Mouse (Mus musculus): ENCODE measurements around the gene Ifnz. TPM values are rescaled to one million over a fixed set of nuclear protein-coding genes. Genes with fewer than 3 reads are reported as not detected.

Ifnz gene
- polyA plus RNA-seq, 1 experiment from 2014 or later: 0.37 TPM

Other genes with a start within 250 kb of the Ifnz start
- not detected in 2 replicates for gene Ifna15, start 223.9 kb upstream of the Ifnz start, polyA plus RNA-seq (2015; fragmentation: Nextera tagmentation; extraction: Ambion mirVana)
- not detected in 2 replicates for gene Ifna14, start 210.3 kb upstream of the Ifnz start, polyA plus RNA-seq (2015; fragmentation: Nextera tagmentation; extraction: Ambion mirVana)
- gene Ifna9, start 189.7 kb upstream of the Ifnz start, polyA plus RNA-seq (2015; fragmentation: Nextera tagmentation; extraction: Ambion mirVana): not detected in 2 replicates
- gene Ifna12, start 178.8 kb upstream of the Ifnz start, polyA plus RNA-seq (2015; fragmentation: Nextera tagmentation; extraction: Ambion mirVana): not detected in 2 replicates
- gene C87499, start 147.7 kb upstream of the Ifnz start, polyA plus RNA-seq (2015; fragmentation: Nextera tagmentation; extraction: Ambion mirVana): not detected in 2 replicates
- gene Ifna13, start 137.7 kb upstream of the Ifnz start, polyA plus RNA-seq (2015; fragmentation: Nextera tagmentation; extraction: Ambion mirVana): not detected in 2 replicates
- not detected in 2 replicates for gene Ifna16, start 105.2 kb upstream of the Ifnz start, polyA plus RNA-seq (2015; fragmentation: Nextera tagmentation; extraction: Ambion mirVana)
- gene Ifna2, start 98.2 kb upstream of the Ifnz start, polyA plus RNA-seq (2015; fragmentation: Nextera tagmentation; extraction: Ambion mirVana): not detected in 2 replicates
- gene Ifnab, start 90.8 kb upstream of the Ifnz start, polyA plus RNA-seq (2015; fragmentation: Nextera tagmentation; extraction: Ambion mirVana): not detected in 2 replicates
- 0.56 and 1.1 TPM in 2 replicates for gene Gm26566, start 60.3 kb upstream of the Ifnz start, polyA plus RNA-seq (2015; fragmentation: Nextera tagmentation; extraction: Ambion mirVana)
- 93.3 and 105 TPM in 2 replicates for gene Klhl9, start 59.7 kb upstream of the Ifnz start, polyA plus RNA-seq (2015; fragmentation: Nextera tagmentation; extraction: Ambion mirVana)
- gene Gm13271, start 27.3 kb upstream of the Ifnz start, polyA plus RNA-seq (2015; fragmentation: Nextera tagmentation; extraction: Ambion mirVana): not detected in 2 replicates
- 0.36 and 0.60 TPM in 2 replicates for gene Gm13283, start 22.0 kb upstream of the Ifnz start, polyA plus RNA-seq (2015; fragmentation: Nextera tagmentation; extraction: Ambion mirVana)
- gene Gm13290, start 8.3 kb upstream of the Ifnz start, polyA plus RNA-seq (2015; fragmentation: Nextera tagmentation; extraction: Ambion mirVana): 0.76 and 0.87 TPM in 2 replicates
- not detected in 2 replicates for gene Gm13289, start 5.2 kb upstream of the Ifnz start, polyA plus RNA-seq (2015; fragmentation: Nextera tagmentation; extraction: Ambion mirVana)
- gene Gm13272, start 2.3 kb upstream of the Ifnz start, polyA plus RNA-seq (2015; fragmentation: Nextera tagmentation; extraction: Ambion mirVana): not detected in 2 replicates
- not detected in 2 replicates for gene Gm13276, start 3.6 kb downstream of the Ifnz start, polyA plus RNA-seq (2015; fragmentation: Nextera tagmentation; extraction: Ambion mirVana)
- not detected in 2 replicates for gene Gm13277, start 6.5 kb downstream of the Ifnz start, polyA plus RNA-seq (2015; fragmentation: Nextera tagmentation; extraction: Ambion mirVana)
- gene Gm13278, start 9.4 kb downstream of the Ifnz start, polyA plus RNA-seq (2015; fragmentation: Nextera tagmentation; extraction: Ambion mirVana): not detected in 2 replicates
- not detected in 2 replicates for gene Gm13275, start 12.4 kb downstream of the Ifnz start, polyA plus RNA-seq (2015; fragmentation: Nextera tagmentation; extraction: Ambion mirVana)
- gene Gm13279, start 15.3 kb downstream of the Ifnz start, polyA plus RNA-seq (2015; fragmentation: Nextera tagmentation; extraction: Ambion mirVana): not detected in 2 replicates
- gene Gm13285, start 17.5 kb downstream of the Ifnz start, polyA plus RNA-seq (2015; fragmentation: Nextera tagmentation; extraction: Ambion mirVana): 0.93 and 1.4 TPM in 2 replicates
- 0.36 TPM in 1 of 2 replicates, not detected in the other for gene Gm13287, start 21.1 kb downstream of the Ifnz start, polyA plus RNA-seq (2015; fragmentation: Nextera tagmentation; extraction: Ambion mirVana)
- gene Gm13288, start 23.4 kb downstream of the Ifnz start, polyA plus RNA-seq (2015; fragmentation: Nextera tagmentation; extraction: Ambion mirVana): 0.15 TPM in 1 of 2 replicates, not detected in the other
- gene Ifna7, start 34.1 kb downstream of the Ifnz start, polyA plus RNA-seq (2015; fragmentation: Nextera tagmentation; extraction: Ambion mirVana): not detected in 2 replicates
- not detected in 2 replicates for gene Ifna11, start 37.8 kb downstream of the Ifnz start, polyA plus RNA-seq (2015; fragmentation: Nextera tagmentation; extraction: Ambion mirVana)
- gene Ifna6, start 45.3 kb downstream of the Ifnz start, polyA plus RNA-seq (2015; fragmentation: Nextera tagmentation; extraction: Ambion mirVana): not detected in 2 replicates
- not detected in 2 replicates for gene Ifna5, start 53.4 kb downstream of the Ifnz start, polyA plus RNA-seq (2015; fragmentation: Nextera tagmentation; extraction: Ambion mirVana)
- not detected in 2 replicates for gene Ifna4, start 59.7 kb downstream of the Ifnz start, polyA plus RNA-seq (2015; fragmentation: Nextera tagmentation; extraction: Ambion mirVana)
- gene Ifna1, start 68.0 kb downstream of the Ifnz start, polyA plus RNA-seq (2015; fragmentation: Nextera tagmentation; extraction: Ambion mirVana): not detected in 2 replicates
- gene Ifne, start 98.1 kb downstream of the Ifnz start, polyA plus RNA-seq (2015; fragmentation: Nextera tagmentation; extraction: Ambion mirVana): not detected in 2 replicates

Data from limb, embryonic 15.5 days (tissue).